Mouse (Mus musculus): ENCODE measurements around the gene Adcyap1r1. TPM values are rescaled to one million over a fixed set of nuclear protein-coding genes. Genes with fewer than 3 reads are reported as not detected.

The Adcyap1r1 gene
- total and polyA plus RNA-seq, 3 experiments, result not detected

GRCm38 (mm10) chr6:55504797-55505488 is 53.2 kb downstream of the Adcyap1r1 start:
- H3K79me2 ChIP-seq (ENCODE audit: control insufficient read depth, insufficient read depth, low read length, poor library complexity), result no peaks in the 10 kb centered on the region
- no peak for TF ChIP-seq KAT2A (conservative IDR thresholded peaks at IDR 0.05; ENCODE audit: low read depth, low read length)
- peak; percentile 53 for TF ChIP-seq RAD21 (IDR thresholded peaks at IDR 0.05; ENCODE audit: low read depth, low read length)
- TF ChIP-seq CHD1 (IDR thresholded peaks at IDR 0.05; ENCODE audit: low read depth, low read length), result no peak
- peak; percentile 48 to 61 (median 57) for TF ChIP-seq CTCF (IDR thresholded peaks at IDR 0.05 in 2 of 3, conservative IDR thresholded peaks at IDR 0.05 in 1 of 3; ENCODE audit: control insufficient read depth in 1 of 3, insufficient read depth in 1 of 3, low read depth in 2 of 3, low read length in 3 of 3, poor library complexity in 1 of 3, severe bottlenecking in 1 of 3)
- no peak for TF ChIP-seq MYC (IDR thresholded peaks at IDR 0.05; ENCODE audit: low read depth, low read length)
- peak; percentile 57 for TF ChIP-seq SMC3 (IDR thresholded peaks at IDR 0.05; ENCODE audit: low read depth, low read length)
- TF ChIP-seq CHD2 (IDR thresholded peaks at IDR 0.05; ENCODE audit: low read length), result no peak
- no peak for TF ChIP-seq JUND (IDR thresholded peaks at IDR 0.05; ENCODE audit: low read depth, low read length)
- TF ChIP-seq ZKSCAN1 (IDR thresholded peaks at IDR 0.05; ENCODE audit: low read depth, low read length), result no peak
- TF ChIP-seq POLR2AphosphoS2 (IDR thresholded peaks at IDR 0.05; ENCODE audit: low read length), result no peak
- H3K4me3 ChIP-seq (ENCODE audit: control insufficient read depth in 1 of 2, insufficient read depth in 1 of 2, low read depth in 2 of 2, low read length in 2 of 2), result no peak overlapping the region
- no peaks in the 10 kb centered on the region for H3K36me3 ChIP-seq (ENCODE audit: control insufficient read depth in 1 of 2, insufficient read depth in 2 of 2, low read length in 2 of 2)
- no peaks in the 10 kb centered on the region for H3K9me3 ChIP-seq (replicated peaks; ENCODE audit: insufficient read depth, low read length)
- H3K27me3 ChIP-seq (ENCODE audit: control insufficient read depth in 1 of 2, insufficient read depth in 2 of 2, low read length in 2 of 2), result no peaks in the 10 kb centered on the region
- no peak overlapping the region for H3K9ac ChIP-seq (ENCODE audit: control insufficient read depth, low read depth, low read length, poor library complexity, severe bottlenecking)
- DNase-seq (ENCODE audit: low read depth, low spot score), result peak; percentile 32
- no peak overlapping the region for H3K27ac ChIP-seq (ENCODE audit: control insufficient read depth, low read depth, low read length)
- H3K4me1 ChIP-seq (ENCODE audit: control insufficient read depth in 1 of 2, insufficient read depth in 2 of 2, low read length in 2 of 2), result no peaks in the 10 kb centered on the region

GRCm38 (mm10) chr6:55506519-55506918 is 54.7 kb downstream of the Adcyap1r1 start:
- TF ChIP-seq GABPA (IDR thresholded peaks at IDR 0.05; ENCODE audit: low read depth, low read length), result no peak
- TF ChIP-seq MEF2A (IDR thresholded peaks at IDR 0.05; ENCODE audit: extremely low read depth, insufficient replicate concordance, low read depth, low read length, poor library complexity, severe bottlenecking), result no peak
- TF ChIP-seq MAZ (IDR thresholded peaks at IDR 0.05; ENCODE audit: low read depth, low read length), result no peak
- no peak for TF ChIP-seq MYB (IDR thresholded peaks at IDR 0.05; ENCODE audit: low read depth, low read length)
- no peak for TF ChIP-seq POLR2AphosphoS5 (IDR thresholded peaks at IDR 0.05; ENCODE audit: borderline replicate concordance, low read depth, low read length)
- no peak for TF ChIP-seq SMC3 (IDR thresholded peaks at IDR 0.05; ENCODE audit: low read depth, low read length)
- no peak for TF ChIP-seq ZC3H11A (IDR thresholded peaks at IDR 0.05; ENCODE audit: low read depth, low read length)
- TF ChIP-seq KAT2A (conservative IDR thresholded peaks at IDR 0.05; ENCODE audit: low read depth, low read length), result no peak
- no peak for TF ChIP-seq USF2 (IDR thresholded peaks at IDR 0.05; ENCODE audit: borderline replicate concordance in 1 of 2, insufficient read depth in 1 of 2, low read depth in 1 of 2, low read length in 2 of 2)
- Histone ChIP-seq H3K9me3 (replicated peaks; ENCODE audit: insufficient read depth, low read length) (no peaks in the 10 kb centered on the region), H3K79me2 (ENCODE audit: control insufficient read depth, insufficient read depth, low read length, poor library complexity) (no peaks in the 10 kb centered on the region), H3K4me3 (ENCODE audit: control insufficient read depth in 1 of 2, insufficient read depth in 1 of 2, low read depth in 2 of 2, low read length in 2 of 2) (no peak overlapping the region), H3K27me3 (ENCODE audit: control insufficient read depth in 1 of 2, insufficient read depth in 2 of 2, low read length in 2 of 2) (no peaks in the 10 kb centered on the region), H3K27ac (ENCODE audit: control insufficient read depth, low read depth, low read length) (no peak overlapping the region), H3K36me3 (ENCODE audit: control insufficient read depth in 1 of 2, insufficient read depth in 2 of 2, low read length in 2 of 2) (no peaks in the 10 kb centered on the region), H3K9ac (ENCODE audit: control insufficient read depth, low read depth, low read length, poor library complexity, severe bottlenecking) (no peak overlapping the region), H3K4me1 (ENCODE audit: control insufficient read depth in 1 of 2, insufficient read depth in 2 of 2, low read length in 2 of 2) (no peaks in the 10 kb centered on the region)
- no peak for DNase-seq (ENCODE audit: low read depth, low spot score)
